ENCODE assay signal across 13 mouse cellular contexts in the genomic region with DNA sequence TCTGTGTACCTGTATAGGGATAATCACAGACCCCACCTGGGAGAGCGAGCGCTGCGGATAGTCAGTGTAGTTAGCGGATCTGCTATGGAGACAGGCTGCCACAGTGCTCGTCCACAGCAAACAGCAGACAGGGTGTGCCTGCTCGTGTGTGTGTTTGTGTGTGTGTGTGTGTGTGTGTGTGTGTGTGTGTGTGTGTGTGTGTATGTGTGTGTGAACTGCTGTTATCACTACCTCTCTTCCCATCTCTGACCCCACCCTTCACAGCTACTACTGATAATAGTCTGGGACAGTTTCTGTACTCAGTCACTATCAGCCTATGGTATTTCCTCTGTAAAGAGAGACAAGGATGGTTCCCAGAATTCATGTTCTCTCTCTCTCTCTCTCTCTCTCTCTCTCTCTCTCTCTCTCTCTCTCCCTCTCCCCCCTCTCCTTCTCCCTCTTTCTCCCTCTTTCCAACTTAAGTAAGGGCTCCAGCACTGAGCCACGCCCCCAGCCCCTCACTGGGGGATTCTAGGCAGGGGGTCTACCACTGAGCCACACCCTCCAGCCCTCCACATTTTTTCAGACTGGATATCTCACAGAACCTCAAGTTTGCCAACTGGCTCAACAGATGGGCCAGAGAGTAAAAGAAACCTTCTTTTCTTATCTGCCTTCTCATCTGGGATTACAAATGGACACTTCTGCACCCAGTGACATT. TPM values are rescaled to one million over a fixed set of nuclear protein-coding genes. Genes with fewer than 3 reads are reported as not detected.
DNase-seq lines count a peak whose midpoint lies in the region; ATAC-seq and TF ChIP-seq lines count a peak whose summit lies in the region.
"Had no signal": no experiment of that assay in that cellular context is flagged by ENCODE, and none has a peak within 500 bp of the region (broad histone marks: within the 10 kb centered on the region; RNA-seq: fewer than 3 reads in every experiment).

No protein-coding gene starts in this region.

- H3K9me3 ChIP-seq in heart, embryonic 13.5 days: no peaks in the 10 kb centered on the region
- H3K9me3 ChIP-seq: embryonic facial prominence, embryonic 12.5 days; forebrain, embryonic 13.5 days; kidney, embryonic 15.5 days; neural tube, embryonic 13.5 days had no signal

- H3K79me2 ChIP-seq in macrophage (ENCODE audit: inconsistent target): peaks cover 9% of the 10 kb centered on the region; the same call in 1 of the 2 replicates

- H3K27ac ChIP-seq in heart, embryonic 13.5 days (replicated peaks): 0 out of 2 replicates have a peak overlapping the region, but pooled peaks have one; percentile 61
- H3K27ac ChIP-seq in bone marrow macrophage, adult 2 months (ENCODE audit: insufficient read depth, low read depth, low read length): peak overlapping the region; percentile 70
- peak overlapping the region; percentile 96 for H3K27ac ChIP-seq in macrophage
- H3K27ac ChIP-seq in layer of hippocampus, adult 2 months: no peak overlapping the region
- H3K27ac ChIP-seq: embryonic facial prominence, embryonic 12.5 days; forebrain, embryonic 13.5 days; kidney, embryonic 15.5 days; neural tube, embryonic 13.5 days had no signal

- H3K4me3 ChIP-seq in heart, embryonic 13.5 days: no peak overlapping the region
- H3K4me3 ChIP-seq in bone marrow macrophage, adult 2 months (ENCODE audit: insufficient read depth, low read length): no peak overlapping the region
- no peak overlapping the region for H3K4me3 ChIP-seq in macrophage (ENCODE audit: inconsistent target)
- no peak overlapping the region for H3K4me3 ChIP-seq in layer of hippocampus, adult 2 months
- H3K4me3 ChIP-seq: embryonic facial prominence, embryonic 12.5 days; forebrain, embryonic 13.5 days; kidney, embryonic 15.5 days; neural tube, embryonic 13.5 days had no signal

- DNase-seq in heart, postnatal 4 days: no peak
- DNase-seq in layer of hippocampus, adult 2 months (ENCODE audit: low spot score in 2 of 2): no peak
- no peak for DNase-seq in testis, postnatal 14 days (ENCODE audit: low spot score)
- DNase-seq in thymus, postnatal 4 days: no peak
- DNase-seq: retina, postnatal 1 day had no signal

- 64% methylated on average over 7 of the region's 7 CpGs for WGBS in heart, embryonic 13.5 days
- WGBS in macrophage (ENCODE audit: missing documents): 92% methylated on average over 6 of the region's 7 CpGs

- TF ChIP-seq POLR2A in bone marrow macrophage, adult 2 months (IDR thresholded peaks at IDR 0.05; ENCODE audit: borderline replicate concordance, low read depth, low read length): no peak

- peak overlapping the region; percentile 43 for H3K4me2 ChIP-seq in heart, embryonic 13.5 days
- H3K4me2 ChIP-seq: embryonic facial prominence, embryonic 12.5 days; forebrain, embryonic 13.5 days; kidney, embryonic 15.5 days; neural tube, embryonic 13.5 days had no signal

- no peak for ATAC-seq in heart, embryonic 13.5 days (ENCODE audit: extremely low read depth, insufficient number of reproducible peaks, low FRiP score, low TSS enrichment)
- ATAC-seq in erythroid progenitor cell, adult 5-6 weeks (replicated peaks; ENCODE audit: low FRiP score, poor library complexity, severe bottlenecking): peak; percentile 65
- ATAC-seq: forebrain, embryonic 13.5 days had no signal

- H3K36me3 ChIP-seq in heart, embryonic 13.5 days: no peaks in the 10 kb centered on the region
- peaks cover 19% of the 10 kb centered on the region; the same call in 1 of the 2 replicates for H3K36me3 ChIP-seq in macrophage (ENCODE audit: inconsistent target)
- H3K36me3 ChIP-seq: embryonic facial prominence, embryonic 12.5 days; kidney, embryonic 15.5 days; neural tube, embryonic 13.5 days had no signal

- no peaks in the 10 kb centered on the region for H3K27me3 ChIP-seq in heart, embryonic 13.5 days (replicated peaks)
- H3K27me3 ChIP-seq: embryonic facial prominence, embryonic 12.5 days; forebrain, embryonic 13.5 days; kidney, embryonic 15.5 days; neural tube, embryonic 13.5 days had no signal

- TF ChIP-seq CTCF in bone marrow macrophage, adult 2 months (IDR thresholded peaks at IDR 0.05; ENCODE audit: low read depth, low read length): no peak
- no peak for TF ChIP-seq CTCF in layer of hippocampus, adult 2 months (conservative IDR thresholded peaks at IDR 0.05)

- H3K9ac ChIP-seq in heart, embryonic 13.5 days: no peak overlapping the region
- H3K9ac ChIP-seq: embryonic facial prominence, embryonic 12.5 days; forebrain, embryonic 13.5 days; kidney, embryonic 15.5 days; neural tube, embryonic 13.5 days had no signal

- H3K4me1 ChIP-seq in heart, embryonic 13.5 days: peaks cover 15% of the 10 kb centered on the region
- peaks cover 54% of the 10 kb centered on the region for H3K4me1 ChIP-seq in bone marrow macrophage, adult 2 months (ENCODE audit: control insufficient read depth, insufficient read depth, low read length)
- H3K4me1 ChIP-seq: embryonic facial prominence, embryonic 12.5 days; forebrain, embryonic 13.5 days; neural tube, embryonic 13.5 days had no signal

RNA-seq across cellular contexts. Expression of a gene that starts 3.5 kb away (rescaled TPM):
- polyA plus RNA-seq in heart, embryonic 13.5 days (2015; fragmentation: Nextera tagmentation; extraction: Ambion mirVana): 0.76 and 0.78 TPM in 2 replicates
- under 1 TPM; 0.45 to 0.50 TPM for total RNA-seq in heart, postnatal 4 days (2021)
- polyA plus RNA-seq in bone marrow macrophage, adult 2 months (2012; ENCODE audit: insufficient read depth, insufficient read length, missing spikeins): 18.4 and 18.5 TPM in 2 replicates
- 2.2 and 8.4 TPM in 2 replicates for total RNA-seq in erythroid progenitor cell, adult 5-6 weeks (2015; ENCODE audit: low replicate concordance)
- total RNA-seq in erythroid progenitor cell, adult 5-6 weeks (2017; ENCODE audit: low replicate concordance): 1.8 and 3.3 TPM in 2 replicates
- total RNA-seq in macrophage (2018; cell fraction: chromatin; rRNA removed): 1 to 10 TPM; 1.3 to 9.4 (median 4.6) TPM
- total RNA-seq in macrophage (2018; cell fraction: cytosol; rRNA removed): 1 to 10 TPM; 2.3 to 7.1 (median 4.2) TPM
- total RNA-seq in macrophage (2018; cell fraction: nucleus; rRNA removed): 10 to 100 TPM in 8 of 26 experiments, 1 to 10 TPM in 18; 4.5 to 18.7 (median 8.2) TPM
- 5.3 to 5.8 TPM (median 5.7 TPM) in 3 replicates for polyA plus RNA-seq in macrophage (2018)
- under 1 TPM; 0.39 to 0.59 TPM for total RNA-seq in layer of hippocampus, adult 2 months (2021)
- polyA plus RNA-seq: embryonic facial prominence, embryonic 12.5 days had no signal

RNA-seq across cellular contexts. Expression of a gene that starts 18.6 kb away (rescaled TPM):
- 10.5 and 11.0 TPM in 2 replicates for polyA plus RNA-seq in heart, embryonic 13.5 days (2015; fragmentation: Nextera tagmentation; extraction: Ambion mirVana)
- 10 to 100 TPM in 1 of 2 experiments, 1 to 10 TPM in 1; 9.5 to 11.0 TPM for total RNA-seq in heart, postnatal 4 days (2021)
- polyA plus RNA-seq in bone marrow macrophage, adult 2 months (2012; ENCODE audit: insufficient read depth, insufficient read length, missing spikeins): 21.3 and 23.1 TPM in 2 replicates
- total RNA-seq in erythroid progenitor cell, adult 5-6 weeks (2015; ENCODE audit: low replicate concordance): 2.5 and 2.9 TPM in 2 replicates
- total RNA-seq in erythroid progenitor cell, adult 5-6 weeks (2017; ENCODE audit: low replicate concordance): 0.76 and 4.6 TPM in 2 replicates
- total RNA-seq in macrophage (2018; cell fraction: chromatin; rRNA removed): 10 to 100 TPM; 11.2 to 62.8 (median 36.9) TPM
- total RNA-seq in macrophage (2018; cell fraction: cytosol; rRNA removed): 10 to 100 TPM; 12.6 to 26.7 (median 21.6) TPM
- total RNA-seq in macrophage (2018; cell fraction: nucleus; rRNA removed): 10 to 100 TPM; 12.5 to 46.6 (median 31.2) TPM
- 11.6 to 20.4 TPM (median 18.5 TPM) in 3 replicates for polyA plus RNA-seq in macrophage (2018)
- total RNA-seq in layer of hippocampus, adult 2 months (2021): 10 to 100 TPM; 12.3 to 12.4 TPM

RNA-seq across cellular contexts. Expression of a gene that starts 18.9 kb away (rescaled TPM):
- 1.5 and 2.2 TPM in 2 replicates for polyA plus RNA-seq in heart, embryonic 13.5 days (2015; fragmentation: Nextera tagmentation; extraction: Ambion mirVana)
- 1 to 10 TPM; 1.8 to 1.9 TPM for total RNA-seq in heart, postnatal 4 days (2021)
- 463 and 511 TPM in 2 replicates for polyA plus RNA-seq in bone marrow macrophage, adult 2 months (2012; ENCODE audit: insufficient read depth, insufficient read length, missing spikeins)
- 5.4 and 8.0 TPM in 2 replicates for total RNA-seq in erythroid progenitor cell, adult 5-6 weeks (2015; ENCODE audit: low replicate concordance)
- total RNA-seq in erythroid progenitor cell, adult 5-6 weeks (2017; ENCODE audit: low replicate concordance): 2.3 and 5.0 TPM in 2 replicates
- 100 to 1,000 TPM in 11 of 26 experiments, 10 to 100 TPM in 15; 18.9 to 297 (median 75.1) TPM for total RNA-seq in macrophage (2018; cell fraction: chromatin; rRNA removed)
- 100 to 1,000 TPM; 105 to 683 (median 289) TPM for total RNA-seq in macrophage (2018; cell fraction: cytosol; rRNA removed)
- 100 to 1,000 TPM; 102 to 954 (median 358) TPM for total RNA-seq in macrophage (2018; cell fraction: nucleus; rRNA removed)
- polyA plus RNA-seq in macrophage (2018): 254 to 928 TPM (median 285 TPM) in 3 replicates
- 1 to 10 TPM in 1 of 2 experiments, under 1 TPM in 1; 0.90 to 2.6 TPM for total RNA-seq in layer of hippocampus, adult 2 months (2021)

RNA-seq across cellular contexts. Expression of a gene that starts 33.0 kb away (rescaled TPM):
- polyA plus RNA-seq in heart, embryonic 13.5 days (2015; fragmentation: Nextera tagmentation; extraction: Ambion mirVana): 10.7 TPM in 2 replicates
- total RNA-seq in heart, postnatal 4 days (2021): 10 to 100 TPM; 12.5 to 13.6 TPM
- polyA plus RNA-seq in bone marrow macrophage, adult 2 months (2012; ENCODE audit: insufficient read depth, insufficient read length, missing spikeins): 11.7 and 14.0 TPM in 2 replicates
- total RNA-seq in erythroid progenitor cell, adult 5-6 weeks (2015; ENCODE audit: low replicate concordance): 6.8 and 9.6 TPM in 2 replicates
- 16.3 and 19.3 TPM in 2 replicates for total RNA-seq in erythroid progenitor cell, adult 5-6 weeks (2017; ENCODE audit: low replicate concordance)
- total RNA-seq in macrophage (2018; cell fraction: chromatin; rRNA removed): 10 to 100 TPM; 11.6 to 72.8 (median 39.4) TPM
- 10 to 100 TPM in 4 of 26 experiments, 1 to 10 TPM in 22; 5.9 to 11.6 (median 8.4) TPM for total RNA-seq in macrophage (2018; cell fraction: cytosol; rRNA removed)
- 10 to 100 TPM; 10.3 to 35.9 (median 25.5) TPM for total RNA-seq in macrophage (2018; cell fraction: nucleus; rRNA removed)
- polyA plus RNA-seq in macrophage (2018): 1.9 to 10.1 TPM (median 7.4 TPM) in 3 replicates
- 10 to 100 TPM; 32.0 to 35.5 TPM for total RNA-seq in layer of hippocampus, adult 2 months (2021)

RNA-seq across cellular contexts. Expression of a gene that starts 46.2 kb away (rescaled TPM):
- 14.3 and 16.5 TPM in 2 replicates for polyA plus RNA-seq in heart, embryonic 13.5 days (2015; fragmentation: Nextera tagmentation; extraction: Ambion mirVana)
- total RNA-seq in heart, postnatal 4 days (2021): 10 to 100 TPM; 39.4 to 43.1 TPM
- polyA plus RNA-seq in bone marrow macrophage, adult 2 months (2012; ENCODE audit: insufficient read depth, insufficient read length, missing spikeins): 143 and 146 TPM in 2 replicates
- total RNA-seq in erythroid progenitor cell, adult 5-6 weeks (2015; ENCODE audit: low replicate concordance): 15.1 and 25.6 TPM in 2 replicates
- total RNA-seq in erythroid progenitor cell, adult 5-6 weeks (2017; ENCODE audit: low replicate concordance): 27.7 and 39.5 TPM in 2 replicates
- total RNA-seq in macrophage (2018; cell fraction: chromatin; rRNA removed): 100 to 1,000 TPM; 304 to 896 (median 675) TPM
- total RNA-seq in macrophage (2018; cell fraction: cytosol; rRNA removed): 10 to 100 TPM; 52.8 to 97.2 (median 73.4) TPM
- 100 to 1,000 TPM; 161 to 339 (median 237) TPM for total RNA-seq in macrophage (2018; cell fraction: nucleus; rRNA removed)
- 99.0 to 183 TPM (median 120 TPM) in 3 replicates for polyA plus RNA-seq in macrophage (2018)
- 10 to 100 TPM; 79.7 to 81.0 TPM for total RNA-seq in layer of hippocampus, adult 2 months (2021)
